Mouse (Mus musculus) olfactory bulb, adult 2 months (tissue): ENCODE measurements at regions not wholly inside any gene's neighbourhood (a gene's known extent, or its start where the extent isn't known, plus 50 kb on each side); places are given as distances from the start of the nearest gene placed in this dataset.

ENCODE experiments used
- CTCF ChIP-seq: fragments of 200-500 bp; IDR thresholded peaks from 2 replicates; pipeline ENCODE4 v1.5.1; 2012; ENCODE audit warnings: low read depth, mild to moderate bottlenecking, low read length, moderate library complexity; ENCODE audit not compliant: insufficient read depth
- POLR2A ChIP-seq: fragments of 200-500 bp; IDR thresholded peaks from 2 replicates; pipeline ENCODE4 v1.6.1; 2012; ENCODE audit warnings: mild to moderate bottlenecking, low read depth, low read length, moderate library complexity; ENCODE audit not compliant: insufficient read depth

DNA sequence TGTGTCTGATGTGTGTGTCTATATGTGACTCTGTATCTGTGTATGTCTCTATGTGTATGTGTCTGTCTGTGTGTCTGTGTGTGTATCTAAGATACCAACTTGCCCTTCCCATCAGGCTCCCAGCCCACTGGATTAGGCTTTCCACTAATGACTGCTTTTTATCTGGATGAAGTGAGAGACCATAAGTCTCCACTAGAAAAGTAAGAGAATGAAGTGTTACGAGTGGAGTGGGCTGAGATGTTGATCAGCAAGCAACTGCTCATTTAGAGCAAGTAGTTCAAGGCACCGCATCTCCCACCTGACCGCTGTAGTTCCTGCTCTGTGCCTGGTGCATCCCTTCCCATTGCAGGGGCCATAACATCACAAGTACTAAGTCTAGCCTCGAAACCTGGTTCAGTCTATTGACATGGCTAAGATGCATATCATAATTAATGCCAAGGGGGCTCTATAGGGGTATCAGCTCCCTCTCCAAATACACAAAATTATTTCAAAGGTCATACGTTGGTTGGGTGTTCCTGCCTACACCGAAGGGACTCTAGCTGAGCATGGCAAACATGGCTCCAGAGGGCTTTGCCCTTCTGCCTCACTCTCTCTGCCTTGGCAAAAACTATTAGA is 173.5 kb downstream of the Ifng start:
- TF ChIP-seq CTCF (no peak), POLR2A (no peak)
